Mouse (Mus musculus) monocyte, adult 5-6 weeks (primary cell): ENCODE results near the gene AC140267.1. TPM values are rescaled to one million over a fixed set of nuclear protein-coding genes. Genes with fewer than 3 reads are reported as not detected.
A peak's percentile ranks its signal among the peaks of the same experiment; 100 is the strongest.

Experiments used
- ATAC-seq: fragments of 153-309, 156-312 bp; replicated peaks from 2 replicates; pipeline ENCODE4 v1.8.0; 2017; ENCODE audit warnings: mild to moderate bottlenecking; ENCODE audit not compliant: low TSS enrichment, insufficient number of reproducible peaks, severe bottlenecking, poor library complexity, low FRiP score
- total RNA-seq: library from RNA; stranded (forward); fragments of 200-1000, 200-491, 200-594 nt; gene quantifications from 3 replicates; pipeline ENCODE4 v1.2.3, GENCODE M21; 2017

AC140267.1 gene
- total RNA-seq, 1 experiment from 2014 or later = not detected

GRCm38 (mm10) chr15:80225208-80225607, 10.4 kb upstream of the AC140267.1 start:
- ATAC-seq = peak; percentile 89

DNA sequence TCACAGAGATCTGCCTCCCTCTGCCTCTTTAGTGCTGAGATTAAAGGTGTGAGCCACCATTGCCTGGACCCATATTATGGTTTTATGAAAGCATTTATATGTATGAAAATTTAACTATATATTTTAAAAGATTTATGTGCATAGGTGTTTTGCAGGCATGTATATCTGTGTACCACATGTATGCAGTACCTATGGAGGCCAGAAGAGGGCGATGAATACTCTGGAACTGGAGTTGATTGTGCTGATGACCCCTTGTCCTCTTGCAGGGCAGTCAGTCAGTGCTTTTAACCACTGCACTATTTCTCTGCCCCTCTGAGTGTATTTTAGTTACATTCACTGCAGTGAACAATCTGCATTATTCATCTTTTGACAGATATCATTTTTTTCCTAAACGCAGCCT, 9.8 kb upstream of the AC140267.1 start:
- ATAC-seq = no peak

GRCm38 (mm10) chr15:80228071-80228800, 7.4 kb upstream of the AC140267.1 start:
- no peak for ATAC-seq

GRCm38 (mm10) chr15:80232331-80232730, 3.3 kb upstream of the AC140267.1 start:
- no peak for ATAC-seq

GRCm38 (mm10) chr15:80233053-80233452, 2.6 kb upstream of the AC140267.1 start:
- no peak for ATAC-seq

- ATAC-seq = peak; percentile 96
These were observed 1.7 kb upstream of the AC140267.1 start, which contains the start of gene Mief1 for GRCm38 (mm10) chr15:80233733-80234509. Gene Mief1, plus strand, starts transcription at chr15:80234018.

DNA sequence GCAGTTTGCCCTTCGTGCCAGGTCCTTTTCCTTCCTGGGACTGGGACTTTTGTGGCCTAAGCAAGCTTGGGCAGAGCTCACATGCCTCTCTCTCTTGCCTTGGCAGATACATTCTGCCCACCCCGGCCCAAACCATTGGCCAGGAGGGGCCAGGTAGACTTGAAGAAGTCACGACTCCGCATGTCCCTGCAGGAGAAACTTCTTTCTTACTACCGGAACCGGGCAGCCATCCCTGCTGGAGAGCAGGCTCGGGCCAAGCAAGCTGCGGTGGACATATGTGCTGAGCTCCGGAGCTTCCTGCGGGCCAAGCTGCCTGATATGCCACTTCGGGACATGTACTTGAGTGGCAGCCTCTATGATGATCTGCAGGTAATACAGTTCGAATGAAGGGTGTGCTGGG, 12.5 kb downstream of the AC140267.1 start:
- no peak for ATAC-seq

GRCm38 (mm10) chr15:80248596-80248995, 13.0 kb downstream of the AC140267.1 start:
- no peak for ATAC-seq

GRCm38 (mm10) chr15:80249672-80250071, 14.0 kb downstream of the AC140267.1 start:
- no peak for ATAC-seq

- ATAC-seq = no peak
These were observed 15.0 kb downstream of the AC140267.1 start for GRCm38 (mm10) chr15:80250586-80250985.

- ATAC-seq = no peak
These were observed 17.9 kb downstream of the AC140267.1 start for GRCm38 (mm10) chr15:80253530-80253929.

DNA sequence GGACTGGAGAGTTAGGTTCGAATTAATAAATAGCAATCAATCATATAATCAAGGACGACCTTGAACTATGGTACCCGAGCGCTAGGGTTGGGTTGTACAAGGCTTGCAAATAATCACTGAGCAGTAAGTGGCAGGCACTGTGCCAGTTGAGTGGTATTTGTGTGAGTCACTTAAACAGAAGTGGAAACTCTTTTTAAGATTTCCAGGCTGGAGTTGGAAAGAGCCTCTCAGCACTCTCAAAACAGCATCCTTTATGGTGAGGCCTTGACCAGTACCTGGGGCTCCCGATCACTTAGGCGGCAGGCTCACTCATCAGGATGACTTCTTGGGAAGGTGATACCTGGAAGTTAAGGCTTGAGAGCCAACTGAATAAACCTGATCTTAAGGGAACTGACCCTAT, 18.6 kb downstream of the AC140267.1 start:
- no peak for ATAC-seq

GRCm38 (mm10) chr15:80254847-80255645, 19.4 kb downstream of the AC140267.1 start, which contains the start of gene Atf4:
Gene Atf4, plus strand, starts transcription at chr15:80255184.
- peak; percentile 79 for ATAC-seq

DNA sequence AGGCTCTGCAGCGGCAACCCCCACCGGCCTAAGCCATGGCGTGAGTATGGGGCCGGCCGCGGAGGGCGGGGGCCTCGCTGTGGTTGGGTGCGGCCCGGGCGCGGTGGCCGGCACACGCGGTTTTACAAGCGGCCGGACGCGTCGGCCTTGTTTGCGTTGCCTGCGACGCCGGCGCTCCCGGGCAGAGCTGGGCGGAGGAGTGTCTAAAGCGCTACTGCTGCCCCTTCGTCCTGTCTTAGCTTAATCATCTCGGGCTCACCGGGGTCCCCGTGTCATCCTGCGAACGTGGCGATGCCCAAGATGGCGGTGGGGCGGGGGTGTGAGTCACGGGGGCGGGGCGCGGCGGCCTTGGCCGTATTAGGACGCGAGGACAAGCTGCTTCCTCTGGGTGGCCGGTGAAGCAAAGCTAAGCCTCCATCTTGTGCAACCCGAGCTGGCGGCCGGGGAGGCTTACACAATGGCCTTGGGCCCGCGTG, 20.0 kb downstream of the AC140267.1 start:
- ATAC-seq = peak; percentile 64

DNA sequence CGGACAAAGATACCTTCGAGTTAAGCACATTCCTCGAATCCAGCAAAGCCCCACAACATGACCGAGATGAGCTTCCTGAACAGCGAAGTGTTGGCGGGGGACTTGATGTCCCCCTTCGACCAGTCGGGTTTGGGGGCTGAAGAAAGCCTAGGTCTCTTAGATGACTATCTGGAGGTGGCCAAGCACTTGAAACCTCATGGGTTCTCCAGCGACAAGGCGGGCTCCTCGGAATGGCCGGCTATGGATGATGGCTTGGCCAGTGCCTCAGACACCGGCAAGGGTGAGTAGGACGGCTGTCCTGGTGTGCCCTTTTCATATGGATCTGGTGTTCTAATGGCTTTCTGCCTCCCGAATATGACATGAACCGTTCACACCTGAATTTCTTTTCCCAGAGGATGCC, 20.6 kb downstream of the AC140267.1 start:
- no peak for ATAC-seq

GRCm38 (mm10) chr15:80256656-80257601, 21.3 kb downstream of the AC140267.1 start:
- no peak for ATAC-seq

- ATAC-seq = no peak
These were observed 22.1 kb downstream of the AC140267.1 start for GRCm38 (mm10) chr15:80257602-80258239.
